Mouse (Mus musculus) heart, adult 2 months (tissue): ENCODE results near the gene A630076J17Rik.

Experiments
- CTCF ChIP-seq: fragments of 200-600 bp; IDR thresholded peaks from 2 replicates; pipeline ENCODE4 v1.8.1; 2022; ENCODE audit warnings: antibody characterized with exemption, mild to moderate bottlenecking, moderate library complexity
- EP300 ChIP-seq: fragments of 200-500 bp; IDR thresholded peaks from 2 replicates; pipeline ENCODE4 v1.6.1; 2011; ENCODE audit warnings: low read depth, low read length, control low read depth; ENCODE audit not compliant: insufficient read depth
- POLR2A ChIP-seq: fragments of 200-500 bp; IDR thresholded peaks from 2 replicates; pipeline ENCODE4 v1.6.1; 2011; ENCODE audit warnings: mild to moderate bottlenecking, low read depth, low read length, control low read depth; ENCODE audit not compliant: insufficient read depth

- no peak for TF ChIP-seq CTCF
- TF ChIP-seq EP300, result no peak
- TF ChIP-seq POLR2A, result no peak
Observed at GRCm38 (mm10) chr3:107230527-107230926, at the start of gene A630076J17Rik.
